Mouse (Mus musculus) stomach, embryonic 14.5 days (tissue): Measurements from ENCODE around the gene Dynlt1f. TPM values are rescaled to one million over a fixed set of nuclear protein-coding genes. Genes with fewer than 3 reads are reported as not detected.
A peak's percentile ranks its signal among the peaks of the same experiment; 100 is the strongest.
"Not testable (repeated sequence)": the region's sequence is repeated elsewhere in the genome, so short reads cannot be mapped to it uniquely, and the experiment has no call there.

Experiments
- ATAC-seq: fragments of 200-750 bp; cut with Nextera tagmentation; 2 replicates; pipeline ENCODE4 v1.8.0; 2017; ENCODE audit warnings: low read depth, moderate TSS enrichment; ENCODE audit not compliant: insufficient number of reproducible peaks, insufficient read depth, low FRiP score
- H3K27ac ChIP-seq: fragments of 300-500 bp; sonication (generic); 2 replicates; pipeline ENCODE4 v1.5.1; 2014; ENCODE audit warnings: mild to moderate bottlenecking, low read length, moderate library complexity, mixed read lengths
- H3K27me3 ChIP-seq: fragments of 300-500 bp; sonication (generic); 2 replicates; pipeline ENCODE4 v1.6.1; 2014; ENCODE audit warnings: low read length, control low read depth, mixed read lengths; ENCODE audit not compliant: control insufficient read depth, insufficient read depth
- H3K36me3 ChIP-seq: fragments of 300-500 bp; sonication (generic); 2 replicates; pipeline ENCODE4 v1.6.1; 2014; ENCODE audit warnings: mild to moderate bottlenecking, control low read depth, low read length, moderate library complexity, mixed read lengths; ENCODE audit not compliant: control insufficient read depth, insufficient read depth
- H3K4me1 ChIP-seq: fragments of 300-500 bp; sonication (generic); 2 replicates; pipeline ENCODE4 v1.6.1; 2014; ENCODE audit warnings: low read length, control low read depth, mixed read lengths; ENCODE audit not compliant: control insufficient read depth, insufficient read depth
- H3K4me2 ChIP-seq: fragments of 300-500 bp; sonication (generic); replicated peaks from 2 replicates; pipeline ENCODE4 v1.6.1; 2014; ENCODE audit warnings: low read depth, low read length, control low read depth
- H3K4me3 ChIP-seq: fragments of 300-500 bp; sonication (generic); 2 replicates; pipeline ENCODE4 v1.5.1; 2014; ENCODE audit warnings: low read depth, low read length, control low read depth
- H3K9ac ChIP-seq: fragments of 300-500 bp; sonication (generic); replicated peaks from 2 replicates; pipeline ENCODE4 v1.6.1; 2014; ENCODE audit warnings: low read depth, mild to moderate bottlenecking, control low read depth, low read length, moderate library complexity, mixed read lengths
- H3K9me3 ChIP-seq: fragments of 300-500 bp; sonication (generic); 2 replicates; pipeline ENCODE4 v1.6.1; 2016; ENCODE audit warnings: low read depth, low read length, control low read depth; ENCODE audit not compliant: control insufficient read depth
- WGBS: fragments of 180-500 bp; shearing (Covaris S2); extraction: QIAGEN DNeasy Blood & Tissue Kit; methylation state at CpG from one replicate; pipeline ENCODE4 v1.1.7; 2014; 5-methylcytosine and 5-hydroxymethylcytosine counted together
- polyA plus RNA-seq: library from polyadenylated mRNA; unstranded; fragments of >200 nt; fragmentation: Nextera tagmentation; extraction: Ambion mirVana; gene quantifications from 2 replicates; pipeline ENCODE4 v1.2.1, GENCODE M21; 2014

The Dynlt1f gene
- polyA plus RNA-seq, 1 experiment from 2014 or later = 326 TPM

DNA sequence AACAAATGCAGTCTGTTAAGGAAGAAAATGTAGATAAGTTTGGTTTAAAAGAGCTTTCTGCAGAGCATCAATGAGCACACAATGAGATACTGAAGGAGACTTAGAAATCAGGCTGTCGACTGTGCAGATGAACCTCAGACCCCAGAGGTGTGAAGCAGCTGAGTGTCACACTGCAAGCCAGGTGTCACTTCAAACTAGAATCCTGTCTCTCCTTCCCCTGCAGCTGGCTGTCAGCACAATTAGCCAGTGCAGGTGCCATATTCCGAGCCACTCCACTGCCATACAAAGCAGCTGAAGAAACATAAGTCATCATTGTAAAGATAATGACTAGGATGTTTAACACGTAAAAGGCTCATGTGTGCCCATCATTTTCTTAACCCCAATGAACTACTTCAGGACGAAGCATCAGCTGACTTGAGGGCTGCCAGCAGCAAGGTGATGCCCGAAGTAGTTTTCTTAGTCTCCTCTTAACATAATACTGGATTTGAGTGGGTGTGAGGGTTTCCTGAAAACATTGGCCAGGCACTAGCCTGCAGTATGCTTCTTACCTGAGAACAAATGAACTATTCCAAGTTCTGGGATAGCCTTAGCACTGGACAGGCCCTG lies 2.3 kb downstream of the Dynlt1f start:
- H3K27me3 ChIP-seq, H3K9me3 ChIP-seq, H3K27ac ChIP-seq, H3K4me3 ChIP-seq, ATAC-seq, H3K9ac ChIP-seq, H3K4me2 ChIP-seq, H3K4me1 ChIP-seq, H3K36me3 ChIP-seq: not testable (repeated sequence)
- 80% methylated on average over 4 of the region's 5 CpGs for WGBS

DNA sequence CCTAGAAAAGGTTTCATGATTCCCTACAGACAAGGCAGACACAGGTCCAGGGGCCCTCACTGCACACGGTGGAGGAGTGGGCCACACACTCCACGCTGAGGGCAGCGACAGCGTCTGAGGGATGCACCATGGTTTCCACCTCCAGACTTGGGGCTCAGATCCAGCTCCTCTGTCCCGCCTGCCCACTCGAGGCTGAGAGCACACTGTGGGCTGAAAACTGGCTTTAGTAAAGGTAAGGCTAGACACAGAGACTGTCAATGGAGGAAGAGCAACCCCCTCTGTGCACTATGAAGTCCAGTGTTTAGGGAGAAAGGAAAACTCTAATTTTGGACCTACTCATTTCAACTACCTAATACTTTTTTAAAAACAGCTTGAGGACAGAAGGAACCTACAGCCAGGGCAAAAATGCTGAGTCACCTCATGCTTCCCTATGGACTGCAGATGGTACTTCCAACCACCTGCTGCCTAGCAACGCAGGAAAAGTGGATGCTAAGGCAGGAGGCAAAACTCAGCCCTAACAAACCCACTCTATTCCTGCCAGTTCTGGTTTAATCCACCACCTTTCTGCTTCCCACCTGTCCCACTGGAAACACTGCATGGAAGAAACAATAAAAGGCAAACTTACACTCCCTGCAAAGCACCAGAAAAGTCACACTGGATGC lies 4.7 kb downstream of the Dynlt1f start:
- not testable (repeated sequence) for H3K4me3 ChIP-seq, H3K9me3 ChIP-seq, H3K27me3 ChIP-seq, ATAC-seq, H3K4me1 ChIP-seq, H3K36me3 ChIP-seq, H3K4me2 ChIP-seq, H3K9ac ChIP-seq, H3K27ac ChIP-seq
- WGBS = 87% methylated on average over 6 of the region's 7 CpGs

DNA sequence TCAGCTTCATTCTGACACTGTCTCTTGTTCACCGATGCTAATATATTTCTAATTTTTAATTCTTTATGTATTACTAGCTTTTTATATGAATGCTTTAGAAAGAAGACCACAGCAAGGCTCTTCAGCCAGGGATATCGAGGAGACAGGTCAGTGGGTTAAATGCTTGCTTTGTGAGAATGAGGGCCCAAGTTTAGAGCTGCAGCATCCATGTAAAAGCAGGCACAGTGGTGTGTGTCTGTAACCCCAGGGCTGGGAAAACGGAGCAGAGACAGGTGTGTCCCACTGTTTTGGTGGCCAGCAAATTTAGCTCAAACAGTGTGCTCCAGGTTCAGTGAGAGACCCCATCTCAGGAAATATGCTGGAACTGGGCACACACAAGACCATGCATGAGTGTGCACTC lies 8.2 kb downstream of the Dynlt1f start:
- H3K9ac ChIP-seq, H3K27ac ChIP-seq, ATAC-seq, H3K9me3 ChIP-seq, H3K36me3 ChIP-seq, H3K27me3 ChIP-seq, H3K4me3 ChIP-seq, H3K4me1 ChIP-seq, H3K4me2 ChIP-seq: not testable (repeated sequence)
- 99% methylated on average over 3 of the region's 3 CpGs for WGBS

DNA sequence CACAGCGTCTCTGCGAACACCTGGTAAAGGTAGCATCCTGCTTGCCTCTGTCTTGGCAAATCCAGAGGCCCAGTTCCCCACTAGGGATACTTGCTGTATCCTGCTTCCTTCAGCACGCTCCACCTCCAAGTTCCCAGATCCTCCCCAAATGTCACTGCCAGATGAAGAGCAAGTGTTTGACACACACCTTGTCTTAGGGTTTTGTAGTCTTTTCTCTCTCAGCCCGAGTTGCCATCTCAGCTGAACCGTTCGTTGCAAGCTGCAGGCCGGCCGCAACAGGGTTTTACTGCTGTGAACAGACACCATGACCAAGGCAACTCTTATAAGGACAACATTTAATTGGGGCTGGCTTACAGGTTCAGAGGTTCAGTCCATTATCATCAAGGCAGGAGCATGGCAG lies 8.9 kb downstream of the Dynlt1f start:
- not testable (repeated sequence) for H3K9me3 ChIP-seq, H3K9ac ChIP-seq, H3K36me3 ChIP-seq, H3K4me3 ChIP-seq, ATAC-seq, H3K27me3 ChIP-seq, H3K4me2 ChIP-seq, H3K4me1 ChIP-seq, H3K27ac ChIP-seq
- WGBS = 94% methylated on average over 7 of the region's 8 CpGs

DNA sequence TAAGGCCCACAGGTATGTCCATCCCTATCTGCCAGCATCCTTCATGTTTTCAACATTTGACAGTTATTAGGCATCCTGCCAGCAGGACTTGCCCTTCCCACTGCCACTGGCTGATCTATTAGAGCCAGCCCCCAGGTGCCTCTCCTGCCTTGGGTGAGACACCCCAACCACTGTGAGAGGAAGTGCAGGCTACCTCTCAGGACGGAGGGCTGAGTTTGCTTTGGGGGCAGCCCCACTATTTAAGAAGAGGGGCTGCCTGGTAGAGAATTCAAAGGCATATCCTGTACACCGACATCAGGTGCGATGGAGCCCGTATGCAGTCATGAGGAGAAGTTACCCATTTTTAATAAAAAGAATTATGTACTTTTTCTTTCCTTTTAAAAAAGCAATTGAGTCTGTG lies 10.0 kb downstream of the Dynlt1f start:
- not testable (repeated sequence) for H3K27ac ChIP-seq, H3K36me3 ChIP-seq
- 90% methylated on average over 3 of the region's 4 CpGs for WGBS

DNA sequence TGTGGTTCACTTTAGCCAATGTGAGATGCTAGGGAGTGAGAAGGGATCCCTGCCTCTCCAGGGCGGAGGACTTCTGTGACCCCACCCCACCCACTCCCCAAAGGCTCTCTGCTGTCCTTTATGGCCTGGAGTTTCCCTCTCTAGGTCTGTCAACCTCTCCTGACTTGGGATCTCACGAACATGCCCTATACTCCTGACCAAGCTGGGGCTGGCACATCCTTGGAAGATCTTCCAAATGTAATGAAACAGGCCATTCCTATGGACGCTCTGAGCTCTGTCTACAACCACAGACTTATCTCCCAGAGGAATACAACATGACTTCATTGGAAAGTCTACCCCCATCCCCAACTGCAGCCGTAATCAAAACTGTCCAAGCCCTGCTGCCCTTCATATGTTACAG lies 11.0 kb downstream of the Dynlt1f start:
- WGBS = 82% methylated on average over 4 of the region's 4 CpGs
- not testable (repeated sequence) for H3K27ac ChIP-seq, H3K4me2 ChIP-seq, ATAC-seq, H3K4me1 ChIP-seq, H3K9me3 ChIP-seq, H3K4me3 ChIP-seq, H3K36me3 ChIP-seq, H3K9ac ChIP-seq, H3K27me3 ChIP-seq

More for the DNA sequence above, 10.0 kb downstream of the Dynlt1f start:
- H3K9ac ChIP-seq, ATAC-seq, H3K9me3 ChIP-seq, H3K4me3 ChIP-seq, H3K27me3 ChIP-seq, H3K4me1 ChIP-seq, H3K4me2 ChIP-seq: not testable (repeated sequence)

DNA sequence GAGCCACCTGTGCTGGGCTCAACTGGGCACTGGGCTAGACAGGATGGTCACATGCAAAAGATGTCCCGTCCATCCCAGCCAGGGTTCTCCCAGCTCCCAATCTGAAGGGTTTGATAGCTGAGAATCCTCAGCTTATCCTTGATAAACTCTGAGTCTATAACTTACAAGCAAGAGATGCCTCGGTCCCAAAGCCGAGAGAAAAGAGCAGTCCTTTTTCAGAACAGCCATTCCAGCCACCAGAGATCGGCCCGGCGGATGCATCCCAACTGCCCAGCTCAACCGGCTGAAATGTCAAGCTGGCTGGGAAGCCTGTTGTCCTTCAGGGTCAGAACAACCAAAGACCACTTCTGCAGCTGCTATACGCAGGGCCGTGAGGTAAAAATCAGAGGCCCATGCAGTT lies 11.5 kb downstream of the Dynlt1f start:
- not testable (repeated sequence) for H3K27ac ChIP-seq, H3K9me3 ChIP-seq, ATAC-seq, H3K9ac ChIP-seq, H3K4me3 ChIP-seq, H3K27me3 ChIP-seq, H3K4me2 ChIP-seq, H3K36me3 ChIP-seq, H3K4me1 ChIP-seq
- WGBS = 90% methylated on average over 8 of the region's 9 CpGs

DNA sequence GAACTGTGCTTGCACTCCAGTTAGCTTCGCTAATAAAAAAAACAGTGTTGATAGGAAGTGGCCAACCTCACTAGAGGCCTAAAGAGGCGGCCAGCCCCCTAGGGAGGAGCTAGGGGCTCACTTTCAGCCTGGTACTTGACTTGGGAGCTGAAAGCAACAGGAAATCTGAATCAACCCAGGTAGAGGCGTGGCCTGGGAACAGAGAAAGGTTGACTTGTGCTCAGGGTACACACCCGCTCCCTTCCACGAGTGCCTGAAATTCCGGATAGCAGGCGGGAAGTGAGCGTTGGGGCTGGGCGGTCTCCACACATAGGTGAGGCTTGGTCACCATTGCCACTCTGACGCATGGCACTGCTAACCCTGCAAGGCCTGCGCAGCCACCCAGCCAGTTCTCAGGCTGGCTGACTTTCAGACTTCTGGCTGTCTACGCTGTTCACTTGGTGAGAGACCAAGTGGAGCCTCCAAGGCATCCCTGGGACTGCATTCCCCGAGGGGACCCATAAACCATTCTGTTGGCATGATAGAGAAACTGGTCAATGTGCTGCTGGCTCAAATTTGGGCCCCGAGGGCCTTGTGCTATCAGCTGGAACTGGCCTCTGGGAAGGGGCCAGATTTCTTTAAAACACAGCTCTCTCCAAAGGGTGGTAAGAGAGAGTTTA lies 14.8 kb downstream of the Dynlt1f start:
- not testable (repeated sequence) for H3K27me3 ChIP-seq, H3K4me1 ChIP-seq, H3K27ac ChIP-seq, H3K4me3 ChIP-seq, H3K9ac ChIP-seq, H3K36me3 ChIP-seq, H3K9me3 ChIP-seq, H3K4me2 ChIP-seq
- WGBS = 70% methylated on average over 14 of the region's 14 CpGs
- peak; percentile 74 for ATAC-seq
